Mouse (Mus musculus) CH12.LX (cell line): Measurements from ENCODE around the gene Mmp19. TPM values are rescaled to one million over a fixed set of nuclear protein-coding genes. Genes with fewer than 3 reads are reported as not detected.

Experiments used
- DNase-seq: peaks from one replicate; pipeline ENCODE4 v3.0.0-alpha.2; 2013; ENCODE audit errors: extremely low read depth
- H3K27ac ChIP-seq: 2 replicates; pipeline ENCODE4 v1.5.1; 2012; ENCODE audit warnings: low read depth, mild to moderate bottlenecking, control low read depth, moderate library complexity; ENCODE audit not compliant: insufficient read depth
- H3K27me3 ChIP-seq: replicated peaks from 2 replicates; pipeline ENCODE3; 2012; ENCODE audit warnings: inconsistent platforms
- H3K36me3 ChIP-seq, 2 experiments: replicated peaks in 1 of 2; 2 replicates each; pipeline versions ENCODE3 to v1.6.1; 2012; ENCODE audit warnings: inconsistent platforms in 1 of 2, low read length in 1 of 2, mild to moderate bottlenecking in 1 of 2, mixed read lengths in 1 of 2, moderate library complexity in 1 of 2; ENCODE audit not compliant: control insufficient read depth in 1 of 2, insufficient read depth in 1 of 2
- H3K4me1 ChIP-seq, 2 experiments: 2 replicates each; pipeline ENCODE4 v1.6.1; 2012; ENCODE audit warnings: inconsistent platforms in 1 of 2, moderate library complexity in 1 of 2; ENCODE audit not compliant: insufficient read depth in 2 of 2, control insufficient read depth in 1 of 2
- H3K4me2 ChIP-seq: 2 replicates; pipeline ENCODE4 v1.6.1; 2012; ENCODE audit warnings: low read depth, mild to moderate bottlenecking, control low read depth; ENCODE audit not compliant: poor library complexity, insufficient read depth, severe bottlenecking
- H3K4me3 ChIP-seq, 3 experiments: fragments of 150-350 bp in 1 of 3; sonication (generic) in 1 of 3; replicated peaks in 1 of 3; 2 replicates each; pipeline versions ENCODE3 to v1.5.1; 2011 to 2012; ENCODE audit warnings: low read depth in 2 of 3, low read length in 2 of 3, mild to moderate bottlenecking in 2 of 3, moderate library complexity in 2 of 3, control low read depth in 1 of 3, improper control_type of control experiment in 1 of 3, inconsistent platforms in 1 of 3, mixed read lengths in 1 of 3; ENCODE audit not compliant: poor library complexity in 1 of 3
- H3K79me2 ChIP-seq: replicated peaks from 2 replicates; pipeline ENCODE4 v1.6.1; 2012; ENCODE audit warnings: mild to moderate bottlenecking, moderate library complexity; ENCODE audit not compliant: control insufficient read depth, poor library complexity, insufficient read depth, severe bottlenecking; ENCODE audit errors: extremely low read depth
- H3K9ac ChIP-seq: 2 replicates; pipeline ENCODE4 v1.6.1; 2012; ENCODE audit warnings: low read depth, mild to moderate bottlenecking, control low read depth, moderate library complexity; ENCODE audit not compliant: insufficient read depth
- H3K9me3 ChIP-seq: replicated peaks from 2 replicates; pipeline ENCODE3; 2012; ENCODE audit warnings: low read length, inconsistent platforms, mixed read lengths
- CHD2 ChIP-seq: IDR thresholded peaks from 2 replicates; pipeline ENCODE4 v1.6.1; 2011; ENCODE audit warnings: low read length, improper control_type of control experiment
- CTCF ChIP-seq, 2 experiments: IDR thresholded peaks in 1 of 2; conservative IDR thresholded peaks in 1 of 2; 2 replicates each; pipeline ENCODE4 v1.5.1; 2011 to 2012; ENCODE audit warnings: low read depth in 2 of 2, low read length in 2 of 2, improper control_type of control experiment in 1 of 2, inconsistent platforms in 1 of 2, mild to moderate bottlenecking in 1 of 2, moderate library complexity in 1 of 2
- ELF1 ChIP-seq: IDR thresholded peaks from 2 replicates; pipeline ENCODE4 v1.6.1; 2014; ENCODE audit warnings: low read depth, mild to moderate bottlenecking, inconsistent platforms, low read length, improper control_type of control experiment
- EP300 ChIP-seq: IDR thresholded peaks from 2 replicates; pipeline ENCODE4 v1.6.1; 2011; ENCODE audit warnings: low read length, improper control_type of control experiment
- ETS1 ChIP-seq: conservative IDR thresholded peaks from 2 replicates; pipeline ENCODE4 v1.6.1; 2012; ENCODE audit warnings: low read depth, mild to moderate bottlenecking, inconsistent platforms, low read length, improper control_type of control experiment, moderate library complexity
- GABPA ChIP-seq: IDR thresholded peaks from 2 replicates; pipeline ENCODE4 v1.6.1; 2012; ENCODE audit warnings: low read depth, low read length, improper control_type of control experiment, inconsistent platforms; ENCODE audit not compliant: insufficient replicate concordance
- IRF4 ChIP-seq: IDR thresholded peaks from 2 replicates; pipeline ENCODE4 v1.6.1; 2014; ENCODE audit warnings: low read depth, mild to moderate bottlenecking, inconsistent platforms, low read length, improper control_type of control experiment
- KAT2A ChIP-seq: IDR thresholded peaks from 2 replicates; pipeline ENCODE4 v1.6.1; 2012; ENCODE audit warnings: low read length, improper control_type of control experiment, inconsistent platforms; ENCODE audit not compliant: insufficient replicate concordance
- MAFK ChIP-seq: IDR thresholded peaks from 2 replicates; pipeline ENCODE4 v1.6.1; 2011; ENCODE audit warnings: low read length, improper control_type of control experiment; ENCODE audit not compliant: insufficient replicate concordance
- MXI1 ChIP-seq: IDR thresholded peaks from 2 replicates; pipeline ENCODE4 v1.6.1; 2011; ENCODE audit warnings: mild to moderate bottlenecking, low read depth, low read length, improper control_type of control experiment
- MYC ChIP-seq: IDR thresholded peaks from 2 replicates; pipeline ENCODE4 v1.6.1; 2011; ENCODE audit warnings: low read depth, mild to moderate bottlenecking, improper control_type of control experiment, low read length
- NELFE ChIP-seq: IDR thresholded peaks from 2 replicates; pipeline ENCODE4 v1.6.1; 2011; ENCODE audit warnings: low read depth, low read length, improper control_type of control experiment
- POLR2AphosphoS2 ChIP-seq: IDR thresholded peaks from 2 replicates; pipeline ENCODE4 v1.6.1; 2011; ENCODE audit warnings: low read depth, low read length, improper control_type of control experiment
- RAD21 ChIP-seq: IDR thresholded peaks from 2 replicates; pipeline ENCODE4 v1.6.1; 2011; ENCODE audit warnings: low read depth, mild to moderate bottlenecking, low read length, improper control_type of control experiment, moderate library complexity
- SIN3A ChIP-seq: IDR thresholded peaks from 2 replicates; pipeline ENCODE4 v1.6.1; 2012; ENCODE audit warnings: low read length, improper control_type of control experiment, inconsistent platforms
- SMC3 ChIP-seq: IDR thresholded peaks from 2 replicates; pipeline ENCODE4 v1.6.1; 2011; ENCODE audit warnings: low read depth, low read length, improper control_type of control experiment
- TCF12 ChIP-seq: IDR thresholded peaks from 2 replicates; pipeline ENCODE4 v1.6.1; 2014; ENCODE audit warnings: low read depth, mild to moderate bottlenecking, inconsistent platforms, low read length, improper control_type of control experiment
- ZKSCAN1 ChIP-seq: IDR thresholded peaks from 2 replicates; pipeline ENCODE4 v1.6.1; 2012; ENCODE audit warnings: low read depth, inconsistent platforms, low read length, improper control_type of control experiment, borderline replicate concordance
- ZNF384 ChIP-seq: IDR thresholded peaks from 2 replicates; pipeline ENCODE4 v1.6.1; 2012; ENCODE audit warnings: low read depth, low read length, improper control_type of control experiment, inconsistent platforms
- dilution Hi-C: fragments of 300-500 bp; cut with MboI; formaldehyde crosslinking; loops from 2 replicates; pipeline ENCODE4 v1.14.3; 2020; ENCODE audit warnings: low sequenced_read_pairs; ENCODE audit not compliant: extremely low pct_unique_long_range_greater_than_20kb, extremely low pct_ligation_motif_present
- in situ Hi-C: fragments of 300-500 bp; cut with MboI; formaldehyde crosslinking; loops from 3 replicates; pipeline ENCODE4 v1.14.3; 2019; ENCODE audit warnings: low sequenced_read_pairs, low pct_ligation_motif_present, low pct_unique_long_range_greater_than_20kb, mixed read lengths
- polyA plus RNA-seq: library from polyadenylated mRNA; unstranded; fragments of >175 nt; gene quantifications from 2 replicates; pipeline ENCODE4 v1.2.1, GENCODE M21; 2012; ENCODE audit warnings: low read depth; ENCODE audit not compliant: insufficient read length
- total RNA-seq, 2 experiments: library from RNA; depleted of rRNA; stranded (reverse); fragments of 300-350 nt in 1 of 2; fragments of >200 nt in 1 of 2; gene quantifications; 2 replicates each; pipeline ENCODE4 v1.2.3; 2012 to 2014

Gene Mmp19
- total and polyA plus RNA-seq, 3 experiments = 0.50 to 1.3 (median 0.57) TPM

DNA sequence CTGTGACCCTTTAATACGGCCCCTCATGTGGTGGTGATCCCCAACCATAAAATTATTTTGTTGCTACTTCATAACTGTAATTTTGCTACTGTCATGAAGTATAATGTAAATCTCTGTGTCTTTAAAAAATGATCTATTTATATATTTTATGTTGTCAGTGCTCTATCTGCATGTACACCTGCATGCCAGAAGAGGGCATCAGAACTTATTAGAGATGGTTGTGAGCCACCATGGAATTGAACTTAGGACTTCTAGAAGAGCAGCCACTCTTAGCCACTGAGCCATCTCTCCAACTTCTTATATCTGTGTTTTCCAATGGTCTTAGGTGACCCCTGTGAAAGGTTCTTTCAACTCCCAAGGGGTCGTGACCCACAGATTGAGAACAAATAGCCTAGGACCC is 17.8 kb upstream of the Mmp19 start:
- in situ Hi-C loops (loop anchor here (5.0 kb wide), 2 partner anchors 49 to 124 kb away; partner anchors contain the start of gene Ormdl2), dilution Hi-C loops (no loop called here)
- Histone ChIP-seq H3K27ac (no peak overlapping the region), H3K4me2 (no peak overlapping the region), H3K36me3 (peaks cover 0 to 7% of the 10 kb centered on the region in 2 experiments), H3K4me3 (no peak overlapping the region), H3K27me3 (no peaks in the 10 kb centered on the region), H3K9ac (no peak overlapping the region), H3K9me3 (peaks cover 3% of the 10 kb centered on the region), H3K4me1 (no peaks in the 10 kb centered on the region), H3K79me2 (no peaks in the 10 kb centered on the region)
- TF ChIP-seq RAD21 (peak; percentile 42), IRF4 (no peak), SMC3 (peak; percentile 71), TCF12 (no peak), CTCF (conservative IDR thresholded peaks at IDR 0.05 in 1 of 2, IDR thresholded peaks at IDR 0.05 in 1 of 2; ENCODE audit: low read depth in 2 of 2, low read length in 2 of 2) (peak; percentile 30 to 67; a peak in 3 of 4 replicates)
- DNase-seq = peak; percentile 22

GRCm38 (mm10) chr10:128773685-128774084 is 17.0 kb upstream of the Mmp19 start:
- no peaks in the 10 kb centered on the region for H3K27me3 ChIP-seq
- H3K36me3 ChIP-seq = peaks cover 0 to 3% of the 10 kb centered on the region in 2 experiments
- H3K4me1 ChIP-seq = peaks cover 0 to 1% of the 10 kb centered on the region in 2 experiments; a peak in 1 of 4 replicates
- in situ Hi-C loops = loop anchor here (5.0 kb wide), 2 partner anchors 49 to 124 kb away; partner anchors contain the start of gene Ormdl2
- TF ChIP-seq NELFE (no peak), RAD21 (peak; percentile 51), CTCF (conservative IDR thresholded peaks at IDR 0.05 in 1 of 2, IDR thresholded peaks at IDR 0.05 in 1 of 2; ENCODE audit: low read depth in 2 of 2, low read length in 2 of 2) (peak in 1 of 2 experiments; percentile 72; a peak in 2 of 4 replicates), SMC3 (peak; percentile 59), ZNF384 (peak; percentile 28; the same call in 1 of the 2 replicates)
- TF ChIP-seq, all 38 proteins: peak for 4
- H3K9ac ChIP-seq = no peak overlapping the region
- no peak overlapping the region for H3K27ac ChIP-seq
- DNase-seq = peak; percentile 46
- H3K79me2 ChIP-seq = no peaks in the 10 kb centered on the region
- H3K4me2 ChIP-seq = no peak overlapping the region
- no peak overlapping the region for H3K4me3 ChIP-seq
- peaks cover 3% of the 10 kb centered on the region for H3K9me3 ChIP-seq
- dilution Hi-C loops = no loop called here

GRCm38 (mm10) chr10:128778441-128778840 is 12.3 kb upstream of the Mmp19 start:
- Histone ChIP-seq H3K4me3 (no peak overlapping the region), H3K4me2 (no peak overlapping the region), H3K9me3 (peaks cover 3% of the 10 kb centered on the region), H3K4me1 (peaks cover 4 to 19% of the 10 kb centered on the region in 2 experiments), H3K27me3 (no peaks in the 10 kb centered on the region), H3K27ac (no peak overlapping the region), H3K9ac (no peak overlapping the region), H3K36me3 (no peaks in the 10 kb centered on the region), H3K79me2 (no peaks in the 10 kb centered on the region)
- in situ Hi-C loops (no loop called here), dilution Hi-C loops (no loop called here)
- no peak for DNase-seq
- TF ChIP-seq MXI1 = no peak
- TF ChIP-seq CHD2 = no peak
- no peak for TF ChIP-seq MYC
- TF ChIP-seq ETS1 = no peak
- TF ChIP-seq POLR2AphosphoS2 = no peak
- no peak for TF ChIP-seq MAFK
- TF ChIP-seq ZKSCAN1 = no peak
- no peak for TF ChIP-seq KAT2A
- no peak for TF ChIP-seq GABPA
- TF ChIP-seq ZNF384 = no peak
- TF ChIP-seq ELF1 = no peak
- TF ChIP-seq IRF4 = no peak
- TF ChIP-seq EP300 = no peak
- TF ChIP-seq SIN3A = no peak
